Mouse (Mus musculus) spleen, adult 2 months (tissue): ENCODE data around the gene Eps15l1.

Experiments
- CTCF ChIP-seq: fragments of 200-500 bp; IDR thresholded peaks from 2 replicates; pipeline ENCODE4 v1.5.1; 2011; ENCODE audit warnings: mild to moderate bottlenecking, inconsistent platforms; ENCODE audit not compliant: insufficient read depth, insufficient read length, insufficient replicate concordance; ENCODE audit errors: extremely low read depth
- POLR2A ChIP-seq: fragments of 200-500 bp; IDR thresholded peaks from 2 replicates; pipeline ENCODE4 v1.6.1; 2011; ENCODE audit warnings: low read depth, low read length, inconsistent platforms

DNA sequence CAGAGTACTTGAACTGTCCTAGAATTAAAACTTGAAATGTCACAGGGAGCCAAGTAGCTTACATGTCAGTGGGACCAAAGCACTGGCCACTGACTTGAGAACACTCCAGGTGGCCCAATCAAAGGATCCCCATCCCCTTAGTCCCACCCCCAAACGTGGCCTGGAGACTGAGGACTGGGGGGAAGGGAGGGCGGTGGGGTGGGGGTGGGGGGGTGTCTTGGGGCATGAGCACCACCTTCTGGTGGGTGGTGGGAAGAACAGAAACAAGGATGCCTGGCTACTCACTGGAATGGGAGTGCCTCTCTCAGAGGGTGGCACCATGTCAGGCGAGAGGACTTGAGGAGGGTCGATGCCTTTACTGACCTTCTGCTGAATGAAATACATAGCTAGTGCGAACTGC lies 38.9 kb downstream of the Eps15l1 start:
- TF ChIP-seq CTCF (no peak), POLR2A (no peak)
